Mouse (Mus musculus): ENCODE data around the gene Zfp444.
A peak's percentile ranks its signal among the peaks of the same experiment; 100 is the strongest.

DNA sequence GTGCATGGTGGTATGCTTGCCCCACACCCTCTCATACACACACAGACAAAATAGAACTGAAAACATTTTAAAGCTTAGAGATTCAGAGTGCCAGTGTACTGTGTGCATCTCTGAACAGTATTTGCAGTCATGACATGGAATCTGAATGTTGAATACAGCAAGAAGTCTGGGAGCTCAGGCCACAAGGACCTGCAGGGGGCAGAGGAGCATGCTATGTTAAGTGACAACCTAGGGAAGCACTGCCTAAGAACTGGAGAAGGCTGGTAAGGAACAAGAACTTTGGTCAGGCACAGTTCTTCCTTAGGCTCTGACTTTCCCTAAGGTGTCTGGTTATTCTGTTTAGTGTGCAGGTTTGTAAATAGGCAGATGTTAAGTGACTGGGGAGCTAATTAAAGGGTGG, 35.5 kb upstream of the Zfp444 start:
- TF ChIP-seq CTCF (IDR thresholded peaks at IDR 0.05; ENCODE audit: low read depth) (peak; percentile 36), EP300 (IDR thresholded peaks at IDR 0.05; ENCODE audit: low read depth) (no peak)

Data from liver, postnatal 0 days (tissue).